Mouse (Mus musculus): ENCODE measurements around the gene T2. TPM values are rescaled to one million over a fixed set of nuclear protein-coding genes. Genes with fewer than 3 reads are reported as not detected.
A peak's percentile ranks its signal among the peaks of the same experiment; 100 is the strongest.

Gene T2
- polyA plus RNA-seq, 1 experiment from 2014 or later = 0.20 TPM

- no peak overlapping the region for H3K9ac ChIP-seq
- H3K9me3 ChIP-seq (ENCODE audit: low read depth, low read length) = no peaks in the 10 kb centered on the region
- H3K4me1 ChIP-seq (ENCODE audit: insufficient read depth) = peaks cover 10% of the 10 kb centered on the region
- H3K4me3 ChIP-seq (ENCODE audit: low read depth, low read length) = no peak overlapping the region
- TF ChIP-seq CTCF (IDR thresholded peaks at IDR 0.05; ENCODE audit: low read depth) = no peak
- peak; percentile 17 for DNase-seq
- ATAC-seq (ENCODE audit: insufficient read depth) = no peak
- no peak overlapping the region for H3K27ac ChIP-seq (ENCODE audit: low read depth)
- 33% methylated on average over 20 of the region's 20 CpGs for WGBS
- H3K27me3 ChIP-seq (ENCODE audit: insufficient read depth, low read length) = no peaks in the 10 kb centered on the region
- H3K4me2 ChIP-seq = no peak overlapping the region
- H3K36me3 ChIP-seq (ENCODE audit: insufficient read depth) = no peaks in the 10 kb centered on the region
Measured at GRCm38 (mm10) chr17:8367514-8368480, 12.0 kb downstream of the T2 start.

GRCm38 (mm10) chr17:8368570-8368969, 12.8 kb downstream of the T2 start:
- H3K9ac ChIP-seq = no peak overlapping the region
- H3K4me3 ChIP-seq (ENCODE audit: low read depth, low read length) = no peak overlapping the region
- DNase-seq = no peak
- H3K4me2 ChIP-seq = no peak overlapping the region
- no peak for ATAC-seq (ENCODE audit: insufficient read depth)
- no peak overlapping the region for H3K27ac ChIP-seq (ENCODE audit: low read depth)
- no peaks in the 10 kb centered on the region for H3K27me3 ChIP-seq (ENCODE audit: insufficient read depth, low read length)
- H3K4me1 ChIP-seq (ENCODE audit: insufficient read depth) = peaks cover 10% of the 10 kb centered on the region
- H3K36me3 ChIP-seq (ENCODE audit: insufficient read depth) = no peaks in the 10 kb centered on the region
- no peaks in the 10 kb centered on the region for H3K9me3 ChIP-seq (ENCODE audit: low read depth, low read length)
- TF ChIP-seq CTCF (IDR thresholded peaks at IDR 0.05; ENCODE audit: low read depth) = no peak
- 19% methylated on average over 8 of the region's 8 CpGs for WGBS

GRCm38 (mm10) chr17:8369171-8369570, 13.4 kb downstream of the T2 start:
- WGBS = 66% methylated on average over 2 of the region's 2 CpGs
- Histone ChIP-seq H3K9me3 (ENCODE audit: low read depth, low read length) (no peaks in the 10 kb centered on the region), H3K27ac (ENCODE audit: low read depth) (no peak overlapping the region), H3K4me1 (ENCODE audit: insufficient read depth) (peaks cover 10% of the 10 kb centered on the region), H3K27me3 (ENCODE audit: insufficient read depth, low read length) (no peaks in the 10 kb centered on the region), H3K36me3 (ENCODE audit: insufficient read depth) (no peaks in the 10 kb centered on the region), H3K4me3 (ENCODE audit: low read depth, low read length) (no peak overlapping the region), H3K4me2 (no peak overlapping the region), H3K9ac (no peak overlapping the region)
- ATAC-seq (ENCODE audit: insufficient read depth) (no peak), DNase-seq (no peak)
- no peak for TF ChIP-seq CTCF (IDR thresholded peaks at IDR 0.05; ENCODE audit: low read depth)

- H3K27ac ChIP-seq (ENCODE audit: low read depth) = no peak overlapping the region
- H3K27me3 ChIP-seq (ENCODE audit: insufficient read depth, low read length) = no peaks in the 10 kb centered on the region
- DNase-seq (no peak), ATAC-seq (ENCODE audit: insufficient read depth) (no peak)
- TF ChIP-seq CTCF (IDR thresholded peaks at IDR 0.05; ENCODE audit: low read depth) = no peak
- no peak overlapping the region for H3K9ac ChIP-seq
- 28% methylated on average over 13 of the region's 13 CpGs for WGBS
- peaks cover 10% of the 10 kb centered on the region for H3K4me1 ChIP-seq (ENCODE audit: insufficient read depth)
- no peaks in the 10 kb centered on the region for H3K36me3 ChIP-seq (ENCODE audit: insufficient read depth)
- no peak overlapping the region for H3K4me2 ChIP-seq
- no peak overlapping the region for H3K4me3 ChIP-seq (ENCODE audit: low read depth, low read length)
- no peaks in the 10 kb centered on the region for H3K9me3 ChIP-seq (ENCODE audit: low read depth, low read length)
Measured at GRCm38 (mm10) chr17:8370634-8371229, 14.9 kb downstream of the T2 start.

- peak overlapping the region; percentile 10; the same call in 1 of the 2 replicates for H3K4me3 ChIP-seq (ENCODE audit: low read depth, low read length)
- 0% methylated on average over 7 of the region's 7 CpGs for WGBS
- ATAC-seq (ENCODE audit: insufficient read depth) = peak; percentile 91
Measured at GRCm38 (mm10) chr17:8371834-8372233, 16.0 kb downstream of the T2 start.

GRCm38 (mm10) chr17:8372286-8373046, 16.7 kb downstream of the T2 start:
- no peaks in the 10 kb centered on the region for H3K36me3 ChIP-seq (ENCODE audit: insufficient read depth)
- peak overlapping the region; percentile 72 for H3K4me2 ChIP-seq
- ATAC-seq (ENCODE audit: insufficient read depth) (peak; percentile 62), DNase-seq (peak; percentile 92)
- 1% methylated on average over 18 of the region's 18 CpGs for WGBS
- H3K4me3 ChIP-seq (ENCODE audit: low read depth, low read length) = peak overlapping the region; percentile 10
- peak overlapping the region; percentile 41 for H3K9ac ChIP-seq
- peak; percentile 89 for TF ChIP-seq CTCF (IDR thresholded peaks at IDR 0.05; ENCODE audit: low read depth)
- peak overlapping the region; percentile 86 for H3K27ac ChIP-seq (ENCODE audit: low read depth)
- no peaks in the 10 kb centered on the region for H3K9me3 ChIP-seq (ENCODE audit: low read depth, low read length)
- no peaks in the 10 kb centered on the region for H3K27me3 ChIP-seq (ENCODE audit: insufficient read depth, low read length)
- peaks cover 10% of the 10 kb centered on the region for H3K4me1 ChIP-seq (ENCODE audit: insufficient read depth)

More at GRCm38 (mm10) chr17:8371834-8372233, 16.0 kb downstream of the T2 start:
- Histone ChIP-seq H3K27me3 (ENCODE audit: insufficient read depth, low read length) (no peaks in the 10 kb centered on the region), H3K9me3 (ENCODE audit: low read depth, low read length) (no peaks in the 10 kb centered on the region), H3K4me1 (ENCODE audit: insufficient read depth) (peaks cover 10% of the 10 kb centered on the region), H3K4me2 (peak overlapping the region; percentile 72), H3K9ac (peak overlapping the region; percentile 41), H3K36me3 (ENCODE audit: insufficient read depth) (no peaks in the 10 kb centered on the region), H3K27ac (ENCODE audit: low read depth) (peak overlapping the region; percentile 86)
- TF ChIP-seq CTCF (IDR thresholded peaks at IDR 0.05; ENCODE audit: low read depth) = no peak
- DNase-seq = peak; percentile 88
